Mouse (Mus musculus): ENCODE data around the gene Trim30d.
"Not testable (repeated sequence)": the region's sequence is repeated elsewhere in the genome, so short reads cannot be mapped to it uniquely, and the experiment has no call there.

Gene Trim30d

GRCm38 (mm10) chr7:104507421-104508065, at the start of gene Trim30d:
Gene Trim30d, minus strand, starts transcription at chr7:104507849.
- DNase-seq (ENCODE audit: low spot score in 2 of 2), result not testable (repeated sequence)

GRCm38 (mm10) chr7:104552700-104553099, 45.1 kb upstream of the Trim30d start:
- DNase-seq (ENCODE audit: low spot score in 2 of 2), result no peak

GRCm38 (mm10) chr7:104549833-104550232, 42.2 kb upstream of the Trim30d start, which contains the start of gene Olfr651:
Gene Olfr651, plus strand, starts transcription at chr7:104550133.
- DNase-seq (ENCODE audit: low spot score in 2 of 2), result no peak

GRCm38 (mm10) chr7:104501589-104502371, 5.9 kb downstream of the Trim30d start:
- DNase-seq (ENCODE audit: low spot score in 2 of 2), result peak in 1 of 2 experiments; percentile 17

GRCm38 (mm10) chr7:104501186-104501585, 6.5 kb downstream of the Trim30d start:
- DNase-seq (ENCODE audit: low spot score in 2 of 2), result not testable (repeated sequence)

GRCm38 (mm10) chr7:104499464-104499863, 8.2 kb downstream of the Trim30d start:
- not testable (repeated sequence) for DNase-seq (ENCODE audit: low spot score in 2 of 2)

GRCm38 (mm10) chr7:104465065-104465744, 42.4 kb downstream of the Trim30d start, which contains the start of gene Trim30a:
Gene Trim30a, minus strand, starts transcription at chr7:104465193.
- no peak for DNase-seq (ENCODE audit: low spot score in 2 of 2)

GRCm38 (mm10) chr7:104445961-104446645, 61.5 kb downstream of the Trim30d start:
- peak in 1 of 2 experiments; percentile 20 for DNase-seq (ENCODE audit: low spot score in 2 of 2)

Data from spleen, postnatal 10 days (tissue).